Mouse (Mus musculus): Measurements from ENCODE around the gene Slc25a43.
A peak's percentile ranks its signal among the peaks of the same experiment; 100 is the strongest.

DNA sequence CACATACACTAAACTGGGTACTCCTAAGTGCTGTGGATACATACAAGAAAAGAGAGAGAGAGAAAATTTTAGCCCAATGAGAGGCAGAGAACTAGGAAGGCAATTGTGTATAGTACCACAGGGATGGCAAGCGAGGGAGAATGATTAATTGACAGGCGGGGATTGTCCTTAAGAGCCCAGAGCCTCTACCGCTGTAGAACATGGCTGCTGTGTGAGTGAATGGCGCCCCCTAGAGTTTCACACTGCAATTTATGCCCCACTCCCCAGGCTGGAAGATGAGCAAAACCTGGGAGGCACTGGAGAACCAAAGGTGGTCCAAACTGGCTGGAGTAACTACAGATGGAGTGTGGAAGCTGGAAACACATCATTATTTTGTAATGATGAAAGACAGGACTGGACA lies 76.7 kb downstream of the Slc25a43 start:
- TF ChIP-seq CTCF (conservative IDR thresholded peaks at IDR 0.05; ENCODE audit: low read length) (peak; percentile 66), NANOG (IDR thresholded peaks at IDR 0.05; ENCODE audit: borderline replicate concordance, low read length) (no peak)
